Mouse (Mus musculus): ENCODE measurements around the gene Ctnnd2.

DNA sequence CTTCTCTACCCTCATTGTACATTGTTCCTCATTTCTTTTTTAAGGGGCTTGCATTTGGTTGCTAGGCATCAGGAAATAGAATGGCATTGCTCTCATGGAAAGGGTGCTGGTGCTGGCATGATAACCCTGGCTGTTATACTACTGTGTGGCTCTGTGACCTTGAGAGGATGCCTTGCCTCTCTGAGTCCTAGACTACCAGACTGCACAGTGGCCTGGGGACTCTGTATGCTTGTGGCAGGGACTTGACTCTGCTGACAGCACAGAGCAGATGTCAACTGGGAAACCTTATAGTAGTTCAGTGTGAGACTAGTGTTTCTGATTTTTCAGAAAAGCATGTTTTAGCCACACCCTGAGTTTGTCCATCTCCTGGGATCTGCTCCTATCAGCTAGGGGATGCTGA is 608.6 kb downstream of the Ctnnd2 start:
- no peak for TF ChIP-seq CTCF (IDR thresholded peaks at IDR 0.05; ENCODE audit: insufficient read depth, low read length)
- TF ChIP-seq POLR2A (IDR thresholded peaks at IDR 0.05; ENCODE audit: borderline replicate concordance, extremely low read depth, low read depth, low read length) = no peak

Measured in lung, adult 2 months (tissue).